Comparison of ENCODE assay signal across 23 mouse cellular contexts in the genomic region with DNA sequence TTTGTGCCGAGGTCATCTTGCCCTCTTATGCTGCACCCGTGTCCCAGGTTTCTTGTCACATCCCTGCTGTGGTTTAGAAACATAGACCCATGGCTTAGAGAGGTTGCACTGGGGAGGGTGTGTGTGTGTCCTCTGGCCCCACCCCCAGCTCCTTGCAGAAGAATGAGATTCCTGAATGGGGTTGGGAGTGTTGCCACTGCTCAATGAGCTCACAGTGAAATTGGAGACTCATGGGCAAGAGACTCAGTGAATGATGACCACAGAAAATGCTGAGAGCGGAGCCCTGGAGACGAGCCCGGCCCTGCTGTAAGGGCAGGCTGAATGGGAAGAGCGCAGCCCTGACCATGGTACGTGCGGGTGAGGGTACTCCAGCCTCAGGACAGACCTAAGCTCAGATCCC. TPM values are rescaled to one million over a fixed set of nuclear protein-coding genes. Genes with fewer than 3 reads are reported as not detected.
"Had no signal": no experiment of that assay in that cellular context is flagged by ENCODE, and none has a peak within 500 bp of the region (broad histone marks: within the 10 kb centered on the region; RNA-seq: fewer than 3 reads in every experiment).

No protein-coding gene starts in this region.

- DNase-seq: kidney, postnatal 25 days; layer of hippocampus, postnatal 36 days; liver, embryonic 13.5 days; lung, adult 2 months; lung, postnatal 14 days; lung, postnatal 4 days; retina, postnatal 1 day; right cerebral cortex, postnatal 25 days; spleen, adult 18-20 months; thymus, postnatal 25 days had no signal

- ATAC-seq: midbrain, embryonic 16.5 days had no signal

RNA-seq across cellular contexts. Expression of a gene that starts 20.4 kb away (rescaled TPM):
- total RNA-seq: liver, adult 2 months; megakaryocyte progenitor cell, adult 5-6 weeks; megakaryocyte-erythroid progenitor cell, adult 5-6 weeks; monocyte, adult 5-6 weeks; neutrophil, adult 5-6 weeks had no signal
- polyA plus RNA-seq: kidney, embryonic 14.5 days; kidney, postnatal 0 days; large intestine, adult 2 months; limb, embryonic 11.5 days; liver, adult 2 months; liver, embryonic 13.5 days; liver, embryonic 16.5 days; lung, adult 2 months; lung, embryonic 16.5 days; thymus, postnatal 0 days had no signal
